Mouse (Mus musculus) right cerebral cortex, postnatal 14 days (tissue): ENCODE measurements around the gene Kcnt2.
A peak's percentile ranks its signal among the peaks of the same experiment; 100 is the strongest.

ENCODE experiments used
- DNase-seq: peaks from one replicate; pipeline ENCODE4 v3.0.0; 2022

Kcnt2 gene

GRCm38 (mm10) chr1:140531285-140531908 is 285.4 kb downstream of the Kcnt2 start:
- DNase-seq = peak; percentile 29

- no peak for DNase-seq
Observed at GRCm38 (mm10) chr1:140534849-140535248, 288.9 kb downstream of the Kcnt2 start.

GRCm38 (mm10) chr1:140542066-140542465 is 296.1 kb downstream of the Kcnt2 start:
- DNase-seq = no peak

GRCm38 (mm10) chr1:140548711-140549110 is 302.8 kb downstream of the Kcnt2 start:
- DNase-seq = no peak

GRCm38 (mm10) chr1:140560801-140561200 is 314.8 kb downstream of the Kcnt2 start:
- no peak for DNase-seq

GRCm38 (mm10) chr1:140572141-140572540 is 326.2 kb downstream of the Kcnt2 start:
- DNase-seq = no peak

GRCm38 (mm10) chr1:140578607-140579006 is 332.6 kb downstream of the Kcnt2 start:
- DNase-seq = no peak

GRCm38 (mm10) chr1:140588302-140588701 is 342.3 kb downstream of the Kcnt2 start:
- DNase-seq = no peak

GRCm38 (mm10) chr1:140608765-140609297 is 362.9 kb downstream of the Kcnt2 start:
- no peak for DNase-seq

GRCm38 (mm10) chr1:140613101-140613500 is 367.1 kb downstream of the Kcnt2 start:
- no peak for DNase-seq

GRCm38 (mm10) chr1:140614840-140615239 is 368.9 kb downstream of the Kcnt2 start:
- DNase-seq = no peak

- no peak for DNase-seq
Observed at GRCm38 (mm10) chr1:140618164-140618563, 372.2 kb downstream of the Kcnt2 start.

GRCm38 (mm10) chr1:140624918-140625317 is 379.0 kb downstream of the Kcnt2 start:
- DNase-seq = no peak

GRCm38 (mm10) chr1:140659607-140660340 is 413.8 kb downstream of the Kcnt2 start:
- DNase-seq = peak; percentile 40

- no peak for DNase-seq
Observed at GRCm38 (mm10) chr1:140660751-140661403, 414.9 kb downstream of the Kcnt2 start.

- no peak for DNase-seq
Observed at GRCm38 (mm10) chr1:140661404-140661787, 415.4 kb downstream of the Kcnt2 start.
